Mouse (Mus musculus): ENCODE results near the gene Zfp622. TPM values are rescaled to one million over a fixed set of nuclear protein-coding genes. Genes with fewer than 3 reads are reported as not detected.
"Not testable (repeated sequence)": the region's sequence is repeated elsewhere in the genome, so short reads cannot be mapped to it uniquely, and the experiment has no call there.

Zfp622 gene
- polyA plus RNA-seq, 1 experiment from 2014 or later, result 31.5 TPM

- no peak for ATAC-seq (replicated peaks; ENCODE audit: low FRiP score, low TSS enrichment, low read depth)
- H3K9ac ChIP-seq (ENCODE audit: low read length), result no peak overlapping the region
These were observed 26.5 kb upstream of the Zfp622 start for GRCm38 (mm10) chr15:25957651-25958050.

GRCm38 (mm10) chr15:25959375-25959774 lies 24.8 kb upstream of the Zfp622 start:
- H3K4me1 ChIP-seq (replicated peaks; ENCODE audit: control insufficient read depth, insufficient read depth, low read length), result 0 out of 2 replicates have a peak, but pooled peaks cover 3% of the 10 kb centered on the region
- DNase-seq (ENCODE audit: low spot score), result peak; percentile 50
- H3K9me3 ChIP-seq (ENCODE audit: control insufficient read depth, low read length), result no peaks in the 10 kb centered on the region
- H3K27me3 ChIP-seq (replicated peaks; ENCODE audit: control insufficient read depth, insufficient read depth, low read length), result no peaks in the 10 kb centered on the region
- WGBS, result 33% methylated on average over 5 of the region's 5 CpGs
- no peak overlapping the region for H3K4me2 ChIP-seq (ENCODE audit: low read length)
- H3K27ac ChIP-seq (ENCODE audit: low read depth), result no peak overlapping the region
- H3K9ac ChIP-seq (ENCODE audit: low read length), result no peak overlapping the region
- H3K4me3 ChIP-seq (ENCODE audit: low read depth, low read length), result no peak overlapping the region
- H3K36me3 ChIP-seq (ENCODE audit: control insufficient read depth, insufficient read depth, low read length), result no peaks in the 10 kb centered on the region
- 0 out of 2 replicates have a peak, but pooled peaks have one; percentile 47 for ATAC-seq (replicated peaks; ENCODE audit: low FRiP score, low TSS enrichment, low read depth)

More at GRCm38 (mm10) chr15:25957651-25958050, 26.5 kb upstream of the Zfp622 start:
- peak; percentile 50 for DNase-seq (ENCODE audit: low spot score)
- 0 out of 2 replicates have a peak, but pooled peaks cover 3% of the 10 kb centered on the region for H3K4me1 ChIP-seq (replicated peaks; ENCODE audit: control insufficient read depth, insufficient read depth, low read length)
- no peak overlapping the region for H3K4me2 ChIP-seq (ENCODE audit: low read length)
- H3K36me3 ChIP-seq (ENCODE audit: control insufficient read depth, insufficient read depth, low read length), result no peaks in the 10 kb centered on the region
- WGBS, result 66% methylated on average over 10 of the region's 10 CpGs
- no peak overlapping the region for H3K27ac ChIP-seq (ENCODE audit: low read depth)
- H3K4me3 ChIP-seq (ENCODE audit: low read depth, low read length), result no peak overlapping the region
- no peaks in the 10 kb centered on the region for H3K27me3 ChIP-seq (replicated peaks; ENCODE audit: control insufficient read depth, insufficient read depth, low read length)
- no peaks in the 10 kb centered on the region for H3K9me3 ChIP-seq (ENCODE audit: control insufficient read depth, low read length)

GRCm38 (mm10) chr15:25960231-25960630 lies 23.9 kb upstream of the Zfp622 start:
- 0 out of 2 replicates have a peak, but pooled peaks cover 3% of the 10 kb centered on the region for H3K4me1 ChIP-seq (replicated peaks; ENCODE audit: control insufficient read depth, insufficient read depth, low read length)
- 72% methylated on average over 5 of the region's 5 CpGs for WGBS
- no peaks in the 10 kb centered on the region for H3K36me3 ChIP-seq (ENCODE audit: control insufficient read depth, insufficient read depth, low read length)
- DNase-seq (ENCODE audit: low spot score), result peak; percentile 33
- ATAC-seq (replicated peaks; ENCODE audit: low FRiP score, low TSS enrichment, low read depth), result no peak
- no peak overlapping the region for H3K4me3 ChIP-seq (ENCODE audit: low read depth, low read length)
- no peak overlapping the region for H3K27ac ChIP-seq (ENCODE audit: low read depth)
- no peaks in the 10 kb centered on the region for H3K9me3 ChIP-seq (ENCODE audit: control insufficient read depth, low read length)
- H3K27me3 ChIP-seq (replicated peaks; ENCODE audit: control insufficient read depth, insufficient read depth, low read length), result no peaks in the 10 kb centered on the region
- H3K4me2 ChIP-seq (ENCODE audit: low read length), result no peak overlapping the region
- H3K9ac ChIP-seq (ENCODE audit: low read length), result no peak overlapping the region

GRCm38 (mm10) chr15:25966220-25966774 lies 17.9 kb upstream of the Zfp622 start:
- Histone ChIP-seq H3K36me3 (ENCODE audit: control insufficient read depth, insufficient read depth, low read length) (no peaks in the 10 kb centered on the region), H3K4me2 (ENCODE audit: low read length) (no peak overlapping the region), H3K4me1 (replicated peaks; ENCODE audit: control insufficient read depth, insufficient read depth, low read length) (no peaks in the 10 kb centered on the region), H3K4me3 (ENCODE audit: low read depth, low read length) (no peak overlapping the region), H3K27ac (ENCODE audit: low read depth) (no peak overlapping the region), H3K27me3 (replicated peaks; ENCODE audit: control insufficient read depth, insufficient read depth, low read length) (no peaks in the 10 kb centered on the region), H3K9me3 (ENCODE audit: control insufficient read depth, low read length) (no peaks in the 10 kb centered on the region), H3K9ac (ENCODE audit: low read length) (no peak overlapping the region)
- 56% methylated on average over 6 of the region's 6 CpGs for WGBS
- peak; percentile 37 for DNase-seq (ENCODE audit: low spot score)
- no peak for ATAC-seq (replicated peaks; ENCODE audit: low FRiP score, low TSS enrichment, low read depth)

GRCm38 (mm10) chr15:25971596-25971995 lies 12.6 kb upstream of the Zfp622 start:
- Histone ChIP-seq H3K9me3 (ENCODE audit: control insufficient read depth, low read length) (no peaks in the 10 kb centered on the region), H3K4me3 (ENCODE audit: low read depth, low read length) (no peak overlapping the region), H3K4me1 (replicated peaks; ENCODE audit: control insufficient read depth, insufficient read depth, low read length) (no peaks in the 10 kb centered on the region), H3K27me3 (replicated peaks; ENCODE audit: control insufficient read depth, insufficient read depth, low read length) (no peaks in the 10 kb centered on the region), H3K4me2 (ENCODE audit: low read length) (no peak overlapping the region), H3K27ac (ENCODE audit: low read depth) (no peak overlapping the region), H3K36me3 (ENCODE audit: control insufficient read depth, insufficient read depth, low read length) (no peaks in the 10 kb centered on the region), H3K9ac (ENCODE audit: low read length) (no peak overlapping the region)
- 86% methylated on average over 9 of the region's 9 CpGs for WGBS
- ATAC-seq (replicated peaks; ENCODE audit: low FRiP score, low TSS enrichment, low read depth) (no peak), DNase-seq (ENCODE audit: low spot score) (no peak)

GRCm38 (mm10) chr15:25972758-25973157 lies 11.4 kb upstream of the Zfp622 start:
- Histone ChIP-seq H3K4me3 (ENCODE audit: low read depth, low read length) (no peak overlapping the region), H3K4me1 (replicated peaks; ENCODE audit: control insufficient read depth, insufficient read depth, low read length) (no peaks in the 10 kb centered on the region), H3K4me2 (ENCODE audit: low read length) (no peak overlapping the region), H3K27me3 (replicated peaks; ENCODE audit: control insufficient read depth, insufficient read depth, low read length) (no peaks in the 10 kb centered on the region), H3K9ac (ENCODE audit: low read length) (no peak overlapping the region), H3K9me3 (ENCODE audit: control insufficient read depth, low read length) (no peaks in the 10 kb centered on the region), H3K27ac (ENCODE audit: low read depth) (no peak overlapping the region), H3K36me3 (ENCODE audit: control insufficient read depth, insufficient read depth, low read length) (no peaks in the 10 kb centered on the region)
- WGBS, result 81% methylated on average over 5 of the region's 5 CpGs
- DNase-seq (ENCODE audit: low spot score) (no peak), ATAC-seq (replicated peaks; ENCODE audit: low FRiP score, low TSS enrichment, low read depth) (no peak)

- Histone ChIP-seq H3K4me1 (replicated peaks; ENCODE audit: control insufficient read depth, insufficient read depth, low read length) (no peaks in the 10 kb centered on the region), H3K4me2 (ENCODE audit: low read length) (no peak overlapping the region), H3K9ac (ENCODE audit: low read length) (no peak overlapping the region), H3K27ac (ENCODE audit: low read depth) (no peak overlapping the region), H3K9me3 (ENCODE audit: control insufficient read depth, low read length) (no peaks in the 10 kb centered on the region), H3K36me3 (ENCODE audit: control insufficient read depth, insufficient read depth, low read length) (no peaks in the 10 kb centered on the region), H3K4me3 (ENCODE audit: low read depth, low read length) (no peak overlapping the region), H3K27me3 (replicated peaks; ENCODE audit: control insufficient read depth, insufficient read depth, low read length) (no peaks in the 10 kb centered on the region)
- ATAC-seq (replicated peaks; ENCODE audit: low FRiP score, low TSS enrichment, low read depth) (no peak), DNase-seq (ENCODE audit: low spot score) (no peak)
- WGBS, result 93% methylated on average over 4 of the region's 4 CpGs
These were observed 9.8 kb upstream of the Zfp622 start for GRCm38 (mm10) chr15:25974352-25974751.

- WGBS, result 85% methylated on average over 6 of the region's 6 CpGs
- Histone ChIP-seq H3K4me2 (ENCODE audit: low read length) (no peak overlapping the region), H3K4me3 (ENCODE audit: low read depth, low read length) (no peak overlapping the region), H3K4me1 (replicated peaks; ENCODE audit: control insufficient read depth, insufficient read depth, low read length) (no peaks in the 10 kb centered on the region), H3K9ac (ENCODE audit: low read length) (no peak overlapping the region), H3K27ac (ENCODE audit: low read depth) (no peak overlapping the region), H3K9me3 (ENCODE audit: control insufficient read depth, low read length) (no peaks in the 10 kb centered on the region), H3K27me3 (replicated peaks; ENCODE audit: control insufficient read depth, insufficient read depth, low read length) (no peaks in the 10 kb centered on the region), H3K36me3 (ENCODE audit: control insufficient read depth, insufficient read depth, low read length) (no peaks in the 10 kb centered on the region)
- ATAC-seq (replicated peaks; ENCODE audit: low FRiP score, low TSS enrichment, low read depth), result no peak
- no peak for DNase-seq (ENCODE audit: low spot score)
These were observed 8.4 kb upstream of the Zfp622 start for GRCm38 (mm10) chr15:25975810-25976209.

GRCm38 (mm10) chr15:25983614-25984013 lies 552 bp upstream of the Zfp622 start:
- H3K27ac ChIP-seq (ENCODE audit: low read depth), result peak overlapping the region; percentile 92
- WGBS, result 18% methylated on average over 6 of the region's 6 CpGs
- DNase-seq (ENCODE audit: low spot score); H3K9me3 ChIP-seq (ENCODE audit: control insufficient read depth, low read length); H3K27me3 ChIP-seq (replicated peaks; ENCODE audit: control insufficient read depth, insufficient read depth, low read length): not testable (repeated sequence)
- peak overlapping the region; percentile 77 for H3K4me2 ChIP-seq (ENCODE audit: low read length)
- peak overlapping the region; percentile 49 for H3K9ac ChIP-seq (ENCODE audit: low read length)
- H3K4me3 ChIP-seq (ENCODE audit: low read depth, low read length), result peak overlapping the region; percentile 52
- H3K4me1 ChIP-seq (replicated peaks; ENCODE audit: control insufficient read depth, insufficient read depth, low read length), result peaks cover 11% of the 10 kb centered on the region
- H3K36me3 ChIP-seq (ENCODE audit: control insufficient read depth, insufficient read depth, low read length), result peaks cover 20% of the 10 kb centered on the region
- peak; percentile 34 for ATAC-seq (replicated peaks; ENCODE audit: low FRiP score, low TSS enrichment, low read depth)
